Mouse (Mus musculus) forebrain, embryonic 12.5 days (tissue): ENCODE data around the gene Fam227a. TPM values are rescaled to one million over a fixed set of nuclear protein-coding genes. Genes with fewer than 3 reads are reported as not detected.

Experiments
- ATAC-seq: fragments of 200-750 bp; cut with Nextera tagmentation; 2 replicates; pipeline ENCODE4 v1.8.0; 2017; ENCODE audit warnings: moderate TSS enrichment; ENCODE audit not compliant: low FRiP score
- H3K27ac ChIP-seq: fragments of 300-500 bp; sonication (generic); 2 replicates; pipeline ENCODE4 v1.5.1; 2016; ENCODE audit warnings: mild to moderate bottlenecking
- H3K27me3 ChIP-seq: fragments of 300-500 bp; sonication (generic); 2 replicates; pipeline ENCODE4 v1.6.1; 2016; ENCODE audit warnings: mild to moderate bottlenecking
- H3K36me3 ChIP-seq: fragments of 300-500 bp; sonication (generic); replicated peaks from 2 replicates; pipeline ENCODE4 v1.6.1; 2016; ENCODE audit warnings: mild to moderate bottlenecking
- H3K4me1 ChIP-seq: fragments of 300-500 bp; sonication (generic); 2 replicates; pipeline ENCODE4 v1.6.1; 2016
- H3K4me2 ChIP-seq: fragments of 300-500 bp; sonication (generic); 2 replicates; pipeline ENCODE4 v1.6.1; 2016; ENCODE audit warnings: mild to moderate bottlenecking, moderate library complexity
- H3K4me3 ChIP-seq: fragments of 300-500 bp; sonication (generic); replicated peaks from 2 replicates; pipeline ENCODE4 v1.5.1; 2016; ENCODE audit warnings: mild to moderate bottlenecking
- H3K9ac ChIP-seq: fragments of 300-500 bp; sonication (generic); 2 replicates; pipeline ENCODE4 v1.6.1; 2016; ENCODE audit warnings: mild to moderate bottlenecking
- H3K9me3 ChIP-seq: fragments of 300-500 bp; sonication (generic); 2 replicates; pipeline ENCODE4 v1.6.1; 2016
- WGBS: fragments of 180-500 bp; shearing (Covaris S2); methylation state at CpG from one replicate; pipeline ENCODE4 v1.1.7; 2016; 5-methylcytosine and 5-hydroxymethylcytosine counted together
- polyA plus RNA-seq: library from polyadenylated mRNA; unstranded; fragments of >200 nt; fragmentation: Nextera tagmentation; extraction: Ambion mirVana; gene quantifications from 2 replicates; pipeline ENCODE4 v1.2.1, GENCODE M21; 2016

Fam227a gene
- polyA plus RNA-seq, 1 experiment from 2014 or later, result 5.1 TPM

- Histone ChIP-seq H3K27me3 (no peaks in the 10 kb centered on the region), H3K9ac (no peak overlapping the region), H3K4me1 (no peaks in the 10 kb centered on the region), H3K9me3 (no peaks in the 10 kb centered on the region), H3K4me2 (no peak overlapping the region), H3K4me3 (no peak overlapping the region), H3K27ac (no peak overlapping the region), H3K36me3 (peaks cover 64% of the 10 kb centered on the region)
- WGBS, result 85% methylated on average over 2 of the region's 2 CpGs
- no peak for ATAC-seq
Observed at GRCm38 (mm10) chr15:79645483-79645882, 13.3 kb downstream of the Fam227a start.

GRCm38 (mm10) chr15:79641135-79641817 is 17.5 kb downstream of the Fam227a start:
- no peak for ATAC-seq

GRCm38 (mm10) chr15:79630471-79630870 is 28.3 kb downstream of the Fam227a start:
- H3K36me3 ChIP-seq, result peaks cover 72% of the 10 kb centered on the region
- no peak for ATAC-seq

More at GRCm38 (mm10) chr15:79641135-79641817, 17.5 kb downstream of the Fam227a start:
- no peak overlapping the region for H3K27ac ChIP-seq
- no peak overlapping the region for H3K4me2 ChIP-seq
- H3K9me3 ChIP-seq, result no peaks in the 10 kb centered on the region
- H3K4me1 ChIP-seq, result no peaks in the 10 kb centered on the region
- H3K36me3 ChIP-seq, result peaks cover 65% of the 10 kb centered on the region
- no peak overlapping the region for H3K9ac ChIP-seq
- no peaks in the 10 kb centered on the region for H3K27me3 ChIP-seq
- WGBS, result 80% methylated on average over 12 of the region's 12 CpGs
- H3K4me3 ChIP-seq, result no peak overlapping the region

GRCm38 (mm10) chr15:79619770-79620414 is 38.9 kb downstream of the Fam227a start:
- no peak for ATAC-seq
- Histone ChIP-seq H3K27ac (no peak overlapping the region), H3K4me2 (no peak overlapping the region), H3K4me3 (no peak overlapping the region), H3K27me3 (no peaks in the 10 kb centered on the region), H3K9ac (no peak overlapping the region), H3K36me3 (peaks cover 88% of the 10 kb centered on the region), H3K4me1 (no peaks in the 10 kb centered on the region), H3K9me3 (no peaks in the 10 kb centered on the region)
- WGBS, result 82% methylated on average over 11 of the region's 11 CpGs

More at GRCm38 (mm10) chr15:79630471-79630870, 28.3 kb downstream of the Fam227a start:
- Histone ChIP-seq H3K4me3 (no peak overlapping the region), H3K9me3 (no peaks in the 10 kb centered on the region), H3K4me2 (no peak overlapping the region), H3K27ac (no peak overlapping the region), H3K9ac (no peak overlapping the region), H3K27me3 (no peaks in the 10 kb centered on the region), H3K4me1 (no peaks in the 10 kb centered on the region)
- WGBS, result 84% methylated on average over 2 of the region's 2 CpGs

GRCm38 (mm10) chr15:79618456-79618855 is 40.3 kb downstream of the Fam227a start:
- no peaks in the 10 kb centered on the region for H3K4me1 ChIP-seq
- no peak overlapping the region for H3K4me3 ChIP-seq
- no peaks in the 10 kb centered on the region for H3K27me3 ChIP-seq
- 92% methylated on average over 7 of the region's 7 CpGs for WGBS
- H3K9ac ChIP-seq, result no peak overlapping the region
- ATAC-seq, result no peak
- H3K36me3 ChIP-seq, result peaks cover 86% of the 10 kb centered on the region
- H3K27ac ChIP-seq, result no peak overlapping the region
- no peaks in the 10 kb centered on the region for H3K9me3 ChIP-seq
- H3K4me2 ChIP-seq, result no peak overlapping the region

- Histone ChIP-seq H3K9me3 (no peaks in the 10 kb centered on the region), H3K4me3 (no peak overlapping the region), H3K4me1 (no peaks in the 10 kb centered on the region), H3K9ac (no peak overlapping the region), H3K36me3 (peaks cover 82% of the 10 kb centered on the region), H3K27ac (no peak overlapping the region), H3K27me3 (no peaks in the 10 kb centered on the region), H3K4me2 (no peak overlapping the region)
- WGBS, result 81% methylated on average over 11 of the region's 11 CpGs
- no peak for ATAC-seq
Observed at GRCm38 (mm10) chr15:79617135-79617534, 41.6 kb downstream of the Fam227a start.

- Histone ChIP-seq H3K9ac (no peak overlapping the region), H3K4me1 (no peaks in the 10 kb centered on the region), H3K36me3 (peaks cover 79% of the 10 kb centered on the region), H3K27ac (no peak overlapping the region), H3K9me3 (no peaks in the 10 kb centered on the region), H3K4me3 (no peak overlapping the region), H3K4me2 (no peak overlapping the region), H3K27me3 (no peaks in the 10 kb centered on the region)
- no peak for ATAC-seq
- 89% methylated on average over 5 of the region's 5 CpGs for WGBS
Observed at GRCm38 (mm10) chr15:79616729-79617128, 42.0 kb downstream of the Fam227a start.

GRCm38 (mm10) chr15:79615501-79615900 is 43.3 kb downstream of the Fam227a start:
- WGBS, result 94% methylated on average over 7 of the region's 7 CpGs
- no peak overlapping the region for H3K4me2 ChIP-seq
- peaks cover 74% of the 10 kb centered on the region for H3K36me3 ChIP-seq

GRCm38 (mm10) chr15:79609226-79609625 is 49.5 kb downstream of the Fam227a start:
- WGBS, result 94% methylated on average over 2 of the region's 2 CpGs
- H3K27me3 ChIP-seq, result peaks cover 12% of the 10 kb centered on the region
- peaks cover 26% of the 10 kb centered on the region for H3K36me3 ChIP-seq
- H3K9ac ChIP-seq, result no peak overlapping the region
- peaks cover 6% of the 10 kb centered on the region for H3K4me1 ChIP-seq
- no peaks in the 10 kb centered on the region for H3K9me3 ChIP-seq
- H3K4me3 ChIP-seq, result no peak overlapping the region
- no peak overlapping the region for H3K27ac ChIP-seq
- no peak overlapping the region for H3K4me2 ChIP-seq
- no peak for ATAC-seq

More at GRCm38 (mm10) chr15:79615501-79615900, 43.3 kb downstream of the Fam227a start:
- H3K27me3 ChIP-seq, result no peaks in the 10 kb centered on the region
- H3K4me3 ChIP-seq, result no peak overlapping the region
- H3K9me3 ChIP-seq, result no peaks in the 10 kb centered on the region
- no peak for ATAC-seq
- no peak overlapping the region for H3K9ac ChIP-seq
- H3K4me1 ChIP-seq, result no peaks in the 10 kb centered on the region
- H3K27ac ChIP-seq, result no peak overlapping the region

GRCm38 (mm10) chr15:79608214-79608613 is 50.5 kb downstream of the Fam227a start:
- no peak overlapping the region for H3K4me2 ChIP-seq
- no peak for ATAC-seq
- no peaks in the 10 kb centered on the region for H3K9me3 ChIP-seq
- peaks cover 18% of the 10 kb centered on the region for H3K36me3 ChIP-seq
- 84% methylated on average over 7 of the region's 7 CpGs for WGBS
- peaks cover 6% of the 10 kb centered on the region for H3K4me1 ChIP-seq
- no peak overlapping the region for H3K27ac ChIP-seq
- H3K27me3 ChIP-seq, result peaks cover 14% of the 10 kb centered on the region
- H3K4me3 ChIP-seq, result no peak overlapping the region
- H3K9ac ChIP-seq, result no peak overlapping the region

- Histone ChIP-seq H3K9ac (no peak overlapping the region), H3K9me3 (no peaks in the 10 kb centered on the region), H3K4me3 (no peak overlapping the region), H3K4me1 (peaks cover 6% of the 10 kb centered on the region), H3K36me3 (peaks cover 15% of the 10 kb centered on the region), H3K27ac (no peak overlapping the region), H3K27me3 (peaks cover 14% of the 10 kb centered on the region), H3K4me2 (no peak overlapping the region)
- 54% methylated on average over 2 of the region's 2 CpGs for WGBS
- ATAC-seq, result no peak
Observed at GRCm38 (mm10) chr15:79607757-79608156, 51.0 kb downstream of the Fam227a start.

- Histone ChIP-seq H3K4me3 (no peak overlapping the region), H3K27me3 (peaks cover 14% of the 10 kb centered on the region), H3K4me1 (peaks cover 6% of the 10 kb centered on the region), H3K4me2 (no peak overlapping the region), H3K9me3 (no peaks in the 10 kb centered on the region), H3K9ac (no peak overlapping the region), H3K27ac (no peak overlapping the region), H3K36me3 (peaks cover 9% of the 10 kb centered on the region)
- ATAC-seq, result no peak
- 91% methylated on average over 12 of the region's 12 CpGs for WGBS
Observed at GRCm38 (mm10) chr15:79606161-79606560, 52.6 kb downstream of the Fam227a start.
